Mouse (Mus musculus): ENCODE data around the gene Cntnap5a.

Cntnap5a gene

GRCm38 (mm10) chr1:115684518-115685368, at the start of gene Cntnap5a:
TSS of gene Cntnap5a (plus strand) at chr1:115684756.
- DNase-seq = no peak

- no peak for DNase-seq
Observed at GRCm38 (mm10) chr1:115646921-115647320, 37.6 kb upstream of the Cntnap5a start.

GRCm38 (mm10) chr1:115658343-115659064, 26.1 kb upstream of the Cntnap5a start:
- DNase-seq = no peak

GRCm38 (mm10) chr1:115686494-115686893, 1.9 kb downstream of the Cntnap5a start:
- DNase-seq = no peak

GRCm38 (mm10) chr1:115699798-115700197, 15.2 kb downstream of the Cntnap5a start:
- DNase-seq = no peak

- DNase-seq = no peak
Observed at GRCm38 (mm10) chr1:115742556-115742955, 58.0 kb downstream of the Cntnap5a start.

GRCm38 (mm10) chr1:115745569-115745968, 61.0 kb downstream of the Cntnap5a start:
- DNase-seq = no peak

- DNase-seq = no peak
Observed at GRCm38 (mm10) chr1:115784737-115785136, 100.2 kb downstream of the Cntnap5a start.

- DNase-seq = no peak
Observed at GRCm38 (mm10) chr1:115842591-115842990, 158.0 kb downstream of the Cntnap5a start.

- no peak for DNase-seq
Observed at GRCm38 (mm10) chr1:115847605-115848004, 163.0 kb downstream of the Cntnap5a start.

- DNase-seq = no peak
Observed at GRCm38 (mm10) chr1:115852206-115852605, 167.7 kb downstream of the Cntnap5a start.

GRCm38 (mm10) chr1:115918396-115918795, 233.8 kb downstream of the Cntnap5a start:
- DNase-seq = no peak

GRCm38 (mm10) chr1:115925953-115926665, 241.6 kb downstream of the Cntnap5a start:
- no peak for DNase-seq

GRCm38 (mm10) chr1:115932045-115932444, 247.5 kb downstream of the Cntnap5a start:
- no peak for DNase-seq

GRCm38 (mm10) chr1:115945892-115946291, 261.3 kb downstream of the Cntnap5a start:
- no peak for DNase-seq

GRCm38 (mm10) chr1:115956528-115956927, 272.0 kb downstream of the Cntnap5a start:
- DNase-seq = no peak

GRCm38 (mm10) chr1:115964993-115965575, 280.5 kb downstream of the Cntnap5a start:
- DNase-seq = no peak

GRCm38 (mm10) chr1:115990204-115990603, 305.6 kb downstream of the Cntnap5a start:
- DNase-seq = no peak

GRCm38 (mm10) chr1:116015768-116016167, 331.2 kb downstream of the Cntnap5a start:
- DNase-seq = no peak

GRCm38 (mm10) chr1:116029653-116030052, 345.1 kb downstream of the Cntnap5a start:
- DNase-seq = no peak

- no peak for DNase-seq
Observed at GRCm38 (mm10) chr1:116035897-116036296, 351.3 kb downstream of the Cntnap5a start.

GRCm38 (mm10) chr1:116036894-116037293, 352.3 kb downstream of the Cntnap5a start:
- DNase-seq = no peak

GRCm38 (mm10) chr1:116044083-116044482, 359.5 kb downstream of the Cntnap5a start:
- no peak for DNase-seq

Measured in thymus, postnatal 36 days (tissue).